Mouse (Mus musculus) neural tube, embryonic 14.5 days (tissue): ENCODE measurements around the gene Pde1a. TPM values are rescaled to one million over a fixed set of nuclear protein-coding genes. Genes with fewer than 3 reads are reported as not detected.

ENCODE experiments used
- ATAC-seq: fragments of 200-750 bp; cut with Nextera tagmentation; 2 replicates; pipeline ENCODE4 v1.8.0; 2017; ENCODE audit warnings: low read depth, mild to moderate bottlenecking, moderate TSS enrichment, moderate library complexity
- H3K27ac ChIP-seq: fragments of 300-500 bp; sonication (generic); 2 replicates; pipeline ENCODE4 v1.5.1; 2014; ENCODE audit warnings: low read depth, mild to moderate bottlenecking, control low read depth, low read length, moderate library complexity, mixed read lengths
- H3K27me3 ChIP-seq: fragments of 300-500 bp; sonication (generic); 2 replicates; pipeline ENCODE4 v1.6.1; 2014; ENCODE audit warnings: low read length; ENCODE audit not compliant: control insufficient read depth, insufficient read depth
- H3K36me3 ChIP-seq: fragments of 300-500 bp; sonication (generic); 2 replicates; pipeline ENCODE4 v1.6.1; 2014; ENCODE audit warnings: low read length, mixed read lengths; ENCODE audit not compliant: control insufficient read depth, insufficient read depth
- H3K4me1 ChIP-seq: fragments of 300-500 bp; sonication (generic); 2 replicates; pipeline ENCODE4 v1.6.1; 2014; ENCODE audit warnings: low read length; ENCODE audit not compliant: control insufficient read depth, insufficient read depth
- H3K4me2 ChIP-seq: fragments of 300-500 bp; sonication (generic); 2 replicates; pipeline ENCODE4 v1.6.1; 2014; ENCODE audit warnings: mild to moderate bottlenecking, low read depth, low read length, control low read depth
- H3K4me3 ChIP-seq: fragments of 300-500 bp; sonication (generic); 2 replicates; pipeline ENCODE4 v1.5.1; 2014; ENCODE audit warnings: low read depth, low read length, control low read depth, mixed read lengths
- H3K9ac ChIP-seq: fragments of 300-500 bp; sonication (generic); replicated peaks from 2 replicates; pipeline ENCODE4 v1.6.1; 2014; ENCODE audit warnings: low read depth, mild to moderate bottlenecking, control low read depth, low read length, mixed read lengths
- H3K9me3 ChIP-seq: fragments of 300-500 bp; sonication (generic); 2 replicates; pipeline ENCODE4 v1.6.1; 2016; ENCODE audit warnings: low read length; ENCODE audit not compliant: control insufficient read depth
- WGBS: fragments of 180-500 bp; shearing (Covaris S2); extraction: QIAGEN DNeasy Blood & Tissue Kit; methylation state at CpG from one replicate; pipeline ENCODE4 v1.1.7; 2014; 5-methylcytosine and 5-hydroxymethylcytosine counted together
- polyA plus RNA-seq: library from polyadenylated mRNA; unstranded; fragments of >200 nt; fragmentation: Nextera tagmentation; extraction: Ambion mirVana; gene quantifications from 2 replicates; pipeline ENCODE4 v1.2.1, GENCODE M21; 2014

Pde1a gene
- polyA plus RNA-seq, 1 experiment from 2014 or later, result 12.9 TPM

- Histone ChIP-seq H3K27me3 (no peaks in the 10 kb centered on the region), H3K4me1 (no peaks in the 10 kb centered on the region), H3K4me3 (no peak overlapping the region), H3K4me2 (no peak overlapping the region), H3K9me3 (no peaks in the 10 kb centered on the region), H3K27ac (no peak overlapping the region), H3K9ac (no peak overlapping the region), H3K36me3 (no peaks in the 10 kb centered on the region)
- 96% methylated on average over 1 of the region's 1 CpGs for WGBS
- no peak for ATAC-seq
Observed at GRCm38 (mm10) chr2:79978992-79979391, 150.3 kb downstream of the Pde1a start.

GRCm38 (mm10) chr2:79977259-79977658 is 152.0 kb downstream of the Pde1a start:
- H3K36me3 ChIP-seq, result no peaks in the 10 kb centered on the region
- H3K9ac ChIP-seq, result no peak overlapping the region
- no peak for ATAC-seq
- H3K4me1 ChIP-seq, result no peaks in the 10 kb centered on the region
- H3K4me3 ChIP-seq, result no peak overlapping the region
- no peaks in the 10 kb centered on the region for H3K9me3 ChIP-seq
- H3K27me3 ChIP-seq, result no peaks in the 10 kb centered on the region
- 83% methylated on average over 5 of the region's 5 CpGs for WGBS
- no peak overlapping the region for H3K4me2 ChIP-seq
- no peak overlapping the region for H3K27ac ChIP-seq

GRCm38 (mm10) chr2:79975947-79976346 is 153.3 kb downstream of the Pde1a start:
- no peaks in the 10 kb centered on the region for H3K36me3 ChIP-seq
- H3K4me2 ChIP-seq, result no peak overlapping the region
- H3K9me3 ChIP-seq, result no peaks in the 10 kb centered on the region
- no peaks in the 10 kb centered on the region for H3K4me1 ChIP-seq
- H3K4me3 ChIP-seq, result no peak overlapping the region
- H3K27ac ChIP-seq, result no peak overlapping the region
- H3K9ac ChIP-seq, result no peak overlapping the region
- no peaks in the 10 kb centered on the region for H3K27me3 ChIP-seq
- no peak for ATAC-seq

GRCm38 (mm10) chr2:79972271-79972670 is 157.0 kb downstream of the Pde1a start:
- Histone ChIP-seq H3K4me2 (no peak overlapping the region), H3K36me3 (no peaks in the 10 kb centered on the region), H3K27ac (no peak overlapping the region), H3K9ac (no peak overlapping the region), H3K27me3 (no peaks in the 10 kb centered on the region), H3K9me3 (no peaks in the 10 kb centered on the region), H3K4me1 (no peaks in the 10 kb centered on the region), H3K4me3 (no peak overlapping the region)
- no peak for ATAC-seq

- ATAC-seq, result no peak
- Histone ChIP-seq H3K4me1 (no peaks in the 10 kb centered on the region), H3K4me2 (no peak overlapping the region), H3K36me3 (no peaks in the 10 kb centered on the region), H3K27ac (no peak overlapping the region), H3K9me3 (no peaks in the 10 kb centered on the region), H3K4me3 (no peak overlapping the region), H3K27me3 (no peaks in the 10 kb centered on the region), H3K9ac (no peak overlapping the region)
- WGBS, result 79% methylated on average over 5 of the region's 5 CpGs
Observed at GRCm38 (mm10) chr2:79969594-79969993, 159.7 kb downstream of the Pde1a start.

- H3K4me1 ChIP-seq, result no peaks in the 10 kb centered on the region
- H3K9ac ChIP-seq, result no peak overlapping the region
- WGBS, result 90% methylated on average over 9 of the region's 9 CpGs
- H3K4me2 ChIP-seq, result no peak overlapping the region
- no peaks in the 10 kb centered on the region for H3K36me3 ChIP-seq
- H3K4me3 ChIP-seq, result no peak overlapping the region
- H3K9me3 ChIP-seq, result no peaks in the 10 kb centered on the region
- H3K27me3 ChIP-seq, result no peaks in the 10 kb centered on the region
- no peak for ATAC-seq
- H3K27ac ChIP-seq, result no peak overlapping the region
Observed at GRCm38 (mm10) chr2:79966681-79967506, 162.4 kb downstream of the Pde1a start.

GRCm38 (mm10) chr2:79966086-79966485 is 163.2 kb downstream of the Pde1a start:
- Histone ChIP-seq H3K9ac (no peak overlapping the region), H3K4me1 (no peaks in the 10 kb centered on the region), H3K9me3 (no peaks in the 10 kb centered on the region), H3K4me3 (no peak overlapping the region), H3K27me3 (no peaks in the 10 kb centered on the region), H3K36me3 (no peaks in the 10 kb centered on the region), H3K27ac (no peak overlapping the region), H3K4me2 (no peak overlapping the region)
- WGBS, result 93% methylated on average over 1 of the region's 1 CpGs
- no peak for ATAC-seq

- 86% methylated on average over 4 of the region's 4 CpGs for WGBS
Observed at GRCm38 (mm10) chr2:79964964-79965363, 164.3 kb downstream of the Pde1a start.

GRCm38 (mm10) chr2:79961421-79961820 is 167.8 kb downstream of the Pde1a start:
- Histone ChIP-seq H3K4me2 (no peak overlapping the region), H3K27ac (no peak overlapping the region), H3K4me3 (no peak overlapping the region), H3K4me1 (no peaks in the 10 kb centered on the region), H3K9me3 (no peaks in the 10 kb centered on the region), H3K9ac (no peak overlapping the region), H3K27me3 (no peaks in the 10 kb centered on the region), H3K36me3 (no peaks in the 10 kb centered on the region)
- WGBS, result 95% methylated on average over 4 of the region's 4 CpGs
- ATAC-seq, result no peak

More at GRCm38 (mm10) chr2:79964964-79965363, 164.3 kb downstream of the Pde1a start:
- no peak overlapping the region for H3K4me3 ChIP-seq
- H3K4me2 ChIP-seq, result no peak overlapping the region
- H3K9ac ChIP-seq, result no peak overlapping the region
- no peaks in the 10 kb centered on the region for H3K27me3 ChIP-seq
- no peak overlapping the region for H3K27ac ChIP-seq
- H3K36me3 ChIP-seq, result no peaks in the 10 kb centered on the region
- H3K9me3 ChIP-seq, result no peaks in the 10 kb centered on the region
- no peak for ATAC-seq
- no peaks in the 10 kb centered on the region for H3K4me1 ChIP-seq
